Mouse (Mus musculus): ENCODE data around the gene Tex19.2. TPM values are rescaled to one million over a fixed set of nuclear protein-coding genes. Genes with fewer than 3 reads are reported as not detected.

Gene Tex19.2
- polyA plus RNA-seq, 1 experiment: not detected

GRCm38 (mm10) chr11:121126395-121126794, 7.9 kb upstream of the Tex19.2 start:
- Histone ChIP-seq H3K27me3 (ENCODE audit: control insufficient read depth, insufficient read depth, low read length) (no peaks in the 10 kb centered on the region), H3K4me1 (ENCODE audit: control insufficient read depth, insufficient read depth, insufficient read length) (no peaks in the 10 kb centered on the region), H3K36me3 (ENCODE audit: control insufficient read depth, insufficient read depth, low read length) (no peaks in the 10 kb centered on the region), H3K27ac (ENCODE audit: insufficient read depth, low read length) (no peak overlapping the region), H3K4me3 (ENCODE audit: extremely low read depth, insufficient read depth, insufficient read length) (no peak overlapping the region)
- WGBS: 70% methylated on average over 1 of the region's 1 CpGs
- no peak for DNase-seq (ENCODE audit: low read depth in 1 of 2, low spot score in 2 of 2)
- TF ChIP-seq POLR2A (IDR thresholded peaks at IDR 0.05; ENCODE audit: low read depth, low read length) (no peak), CTCF (IDR thresholded peaks at IDR 0.05; ENCODE audit: extremely low read depth, insufficient read depth, insufficient read length, insufficient replicate concordance) (no peak)

DNA sequence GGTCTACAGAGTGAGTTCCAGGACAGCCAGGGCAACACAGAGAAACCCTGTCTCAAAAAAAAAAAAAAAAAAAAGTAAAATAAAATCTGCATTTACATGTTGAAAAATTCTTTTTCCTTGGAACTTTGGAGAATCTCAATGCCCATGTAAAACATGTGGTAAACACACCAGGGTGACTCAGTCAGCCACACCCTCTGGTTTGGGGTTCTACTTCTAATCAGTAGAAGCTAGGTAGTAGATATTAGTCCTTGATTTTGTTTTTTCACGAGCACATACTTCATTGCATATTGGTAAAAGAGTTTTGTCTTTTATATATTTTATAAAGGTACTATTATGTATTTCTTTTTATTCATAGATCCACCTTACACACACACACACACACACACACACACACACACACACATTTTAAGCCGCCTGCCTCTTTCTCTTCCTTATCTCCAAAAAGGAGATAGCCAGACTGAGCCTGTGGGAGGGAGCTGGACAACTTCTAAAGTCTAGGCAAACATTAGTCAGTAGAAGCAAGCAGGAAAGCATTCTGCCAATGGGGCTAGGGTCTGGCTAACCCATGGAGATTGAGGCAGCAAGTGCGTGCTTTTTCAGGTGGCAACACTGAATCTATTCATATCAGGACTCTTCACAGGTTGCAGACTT, 7.2 kb upstream of the Tex19.2 start:
- TF ChIP-seq POLR2A (IDR thresholded peaks at IDR 0.05; ENCODE audit: low read depth, low read length) (no peak), CTCF (IDR thresholded peaks at IDR 0.05; ENCODE audit: extremely low read depth, insufficient read depth, insufficient read length, insufficient replicate concordance) (no peak)
- no peak overlapping the region for H3K27ac ChIP-seq (ENCODE audit: insufficient read depth, low read length)
- DNase-seq (ENCODE audit: low read depth in 1 of 2, low spot score in 2 of 2): no peak
- 86% methylated on average over 3 of the region's 3 CpGs for WGBS
- H3K36me3 ChIP-seq (ENCODE audit: control insufficient read depth, insufficient read depth, low read length): no peaks in the 10 kb centered on the region
- no peaks in the 10 kb centered on the region for H3K4me1 ChIP-seq (ENCODE audit: control insufficient read depth, insufficient read depth, insufficient read length)
- no peaks in the 10 kb centered on the region for H3K27me3 ChIP-seq (ENCODE audit: control insufficient read depth, insufficient read depth, low read length)
- no peak overlapping the region for H3K4me3 ChIP-seq (ENCODE audit: extremely low read depth, insufficient read depth, insufficient read length)

- WGBS: 85% methylated on average over 4 of the region's 4 CpGs
- H3K4me1 ChIP-seq (ENCODE audit: control insufficient read depth, insufficient read depth, insufficient read length): no peaks in the 10 kb centered on the region
- no peak overlapping the region for H3K4me3 ChIP-seq (ENCODE audit: extremely low read depth, insufficient read depth, insufficient read length)
- TF ChIP-seq POLR2A (IDR thresholded peaks at IDR 0.05; ENCODE audit: low read depth, low read length) (no peak), CTCF (IDR thresholded peaks at IDR 0.05; ENCODE audit: extremely low read depth, insufficient read depth, insufficient read length, insufficient replicate concordance) (no peak)
- no peaks in the 10 kb centered on the region for H3K36me3 ChIP-seq (ENCODE audit: control insufficient read depth, insufficient read depth, low read length)
- H3K27ac ChIP-seq (ENCODE audit: insufficient read depth, low read length): no peak overlapping the region
- no peaks in the 10 kb centered on the region for H3K27me3 ChIP-seq (ENCODE audit: control insufficient read depth, insufficient read depth, low read length)
- DNase-seq (ENCODE audit: low read depth in 1 of 2, low spot score in 2 of 2): no peak
Measured at GRCm38 (mm10) chr11:121123438-121123837, 5.0 kb upstream of the Tex19.2 start.

DNA sequence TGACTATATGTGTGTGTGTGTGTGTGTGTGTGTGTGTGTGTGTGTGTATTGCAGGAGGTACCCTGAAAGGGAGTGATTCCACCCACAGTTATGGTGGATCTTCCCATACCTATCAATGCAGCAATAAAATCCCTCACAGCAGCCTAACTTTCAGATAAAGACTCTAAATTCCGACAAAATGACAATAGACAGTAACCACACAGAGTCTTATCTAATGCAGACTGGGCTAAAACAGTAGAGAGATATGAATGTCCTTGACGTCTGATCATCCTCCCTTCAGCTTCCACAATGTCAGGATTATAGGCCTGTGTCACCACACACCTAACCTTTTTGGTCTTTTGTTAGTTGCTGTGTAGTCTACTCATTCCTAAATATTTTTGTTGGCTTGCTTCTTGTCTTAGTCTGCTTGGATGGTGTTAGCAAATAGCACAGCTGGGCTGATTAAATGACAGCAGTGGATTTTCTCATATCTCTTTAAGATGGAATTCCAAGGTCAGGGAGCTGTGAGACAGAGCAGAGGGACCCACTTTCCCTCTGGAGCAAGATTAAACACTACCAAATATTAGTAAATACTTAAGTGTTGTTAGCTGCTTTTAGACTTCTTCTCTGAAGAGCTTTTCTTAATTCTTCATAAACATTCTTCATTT, 3.7 kb upstream of the Tex19.2 start:
- no peak for DNase-seq (ENCODE audit: low read depth in 1 of 2, low spot score in 2 of 2)
- WGBS: 76% methylated on average over 2 of the region's 2 CpGs
- H3K27me3 ChIP-seq (ENCODE audit: control insufficient read depth, insufficient read depth, low read length): no peaks in the 10 kb centered on the region
- H3K4me1 ChIP-seq (ENCODE audit: control insufficient read depth, insufficient read depth, insufficient read length): no peaks in the 10 kb centered on the region
- H3K36me3 ChIP-seq (ENCODE audit: control insufficient read depth, insufficient read depth, low read length): no peaks in the 10 kb centered on the region
- no peak overlapping the region for H3K4me3 ChIP-seq (ENCODE audit: extremely low read depth, insufficient read depth, insufficient read length)
- H3K27ac ChIP-seq (ENCODE audit: insufficient read depth, low read length): no peak overlapping the region
- TF ChIP-seq POLR2A (IDR thresholded peaks at IDR 0.05; ENCODE audit: low read depth, low read length) (no peak), CTCF (IDR thresholded peaks at IDR 0.05; ENCODE audit: extremely low read depth, insufficient read depth, insufficient read length, insufficient replicate concordance) (no peak)

- Histone ChIP-seq H3K36me3 (ENCODE audit: control insufficient read depth, insufficient read depth, low read length) (no peaks in the 10 kb centered on the region), H3K27me3 (ENCODE audit: control insufficient read depth, insufficient read depth, low read length) (no peaks in the 10 kb centered on the region), H3K4me1 (ENCODE audit: control insufficient read depth, insufficient read depth, insufficient read length) (no peaks in the 10 kb centered on the region), H3K4me3 (ENCODE audit: extremely low read depth, insufficient read depth, insufficient read length) (no peak overlapping the region), H3K27ac (ENCODE audit: insufficient read depth, low read length) (no peak overlapping the region)
- TF ChIP-seq CTCF (IDR thresholded peaks at IDR 0.05; ENCODE audit: extremely low read depth, insufficient read depth, insufficient read length, insufficient replicate concordance) (no peak), POLR2A (IDR thresholded peaks at IDR 0.05; ENCODE audit: low read depth, low read length) (no peak)
- no peak for DNase-seq (ENCODE audit: low read depth in 1 of 2, low spot score in 2 of 2)
- 49% methylated on average over 3 of the region's 3 CpGs for WGBS
Measured at GRCm38 (mm10) chr11:121121151-121121550, 2.7 kb upstream of the Tex19.2 start.

DNA sequence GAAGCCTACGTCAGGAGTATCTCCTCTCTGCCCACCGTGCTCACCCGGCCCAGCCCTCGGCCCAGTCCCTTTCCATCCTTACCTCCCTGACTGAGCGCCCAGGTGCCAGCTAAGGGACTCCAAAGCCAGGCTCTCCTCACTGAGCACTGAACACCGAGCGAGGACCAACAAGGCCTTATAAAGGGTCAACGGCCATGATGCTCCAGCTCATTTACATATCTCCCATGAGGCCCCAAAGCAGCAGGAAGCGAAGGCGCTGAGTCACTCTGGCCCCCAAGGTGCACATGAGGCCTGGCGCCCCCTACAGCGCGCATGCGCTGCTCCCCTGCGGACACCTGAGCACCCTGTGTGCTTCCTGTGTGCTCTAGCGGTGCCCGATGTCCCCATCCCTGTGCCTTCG, 371 bp downstream of the Tex19.2 start:
- 89% methylated on average over 18 of the region's 18 CpGs for WGBS
- H3K4me1 ChIP-seq (ENCODE audit: control insufficient read depth, insufficient read depth, insufficient read length): no peaks in the 10 kb centered on the region
- H3K27ac ChIP-seq (ENCODE audit: insufficient read depth, low read length): no peak overlapping the region
- TF ChIP-seq POLR2A (IDR thresholded peaks at IDR 0.05; ENCODE audit: low read depth, low read length) (no peak), CTCF (IDR thresholded peaks at IDR 0.05; ENCODE audit: extremely low read depth, insufficient read depth, insufficient read length, insufficient replicate concordance) (no peak)
- no peaks in the 10 kb centered on the region for H3K27me3 ChIP-seq (ENCODE audit: control insufficient read depth, insufficient read depth, low read length)
- H3K36me3 ChIP-seq (ENCODE audit: control insufficient read depth, insufficient read depth, low read length): no peaks in the 10 kb centered on the region
- H3K4me3 ChIP-seq (ENCODE audit: extremely low read depth, insufficient read depth, insufficient read length): no peak overlapping the region
- DNase-seq (ENCODE audit: low read depth in 1 of 2, low spot score in 2 of 2): no peak
